ENCODE assay signal across 13 mouse cellular contexts in the genomic region with DNA sequence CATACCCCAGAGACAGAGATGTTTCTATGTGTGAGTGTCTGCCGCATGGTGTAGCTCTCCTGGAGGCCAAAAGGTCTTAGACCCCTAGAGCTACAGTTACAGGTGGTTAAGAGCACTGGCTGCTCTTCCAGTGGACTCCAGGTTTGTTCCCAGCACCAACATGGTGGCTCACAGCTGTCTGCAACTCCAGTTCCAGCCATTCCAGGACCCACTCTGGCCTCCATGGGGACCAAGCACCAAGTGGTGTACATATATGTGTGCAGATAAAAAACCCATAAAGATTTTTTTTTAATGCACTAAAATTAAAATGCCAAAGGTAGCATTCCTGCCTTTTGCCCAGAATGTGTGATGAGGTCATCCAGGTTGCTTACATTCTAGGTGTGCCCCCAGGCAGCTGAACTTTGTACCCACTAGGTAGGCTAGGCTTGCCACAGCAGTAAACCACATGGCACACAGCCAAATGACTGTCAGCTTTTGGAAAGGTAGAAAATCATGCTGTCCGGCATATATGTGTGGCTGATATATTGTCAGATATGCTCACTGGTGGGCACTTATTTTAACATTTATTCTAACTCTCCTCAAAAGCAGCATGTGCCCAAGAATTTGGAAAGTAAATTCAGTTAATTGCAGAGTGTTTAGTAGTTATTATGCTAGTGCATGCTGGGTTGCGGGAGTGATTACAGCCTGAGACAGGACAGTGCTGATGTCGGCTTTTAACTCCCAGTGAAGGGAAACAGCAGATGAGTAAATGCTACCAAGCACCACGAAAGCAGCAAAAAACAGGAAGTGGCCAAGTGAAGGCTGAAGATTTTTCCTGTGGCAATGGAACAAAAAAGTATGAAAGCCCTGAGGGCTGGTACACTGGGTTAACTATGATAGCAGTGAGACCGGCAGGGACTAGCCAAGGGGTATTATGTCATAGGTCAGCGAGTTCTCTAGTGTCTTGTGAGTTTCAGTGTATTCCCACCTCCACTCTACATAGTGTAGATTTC. TPM values are rescaled to one million over a fixed set of nuclear protein-coding genes. Genes with fewer than 3 reads are reported as not detected.
DNase-seq lines count a peak whose midpoint lies in the region; ATAC-seq and TF ChIP-seq lines count a peak whose summit lies in the region.
"Had no signal": no experiment of that assay in that cellular context is flagged by ENCODE, and none has a peak within 500 bp of the region (broad histone marks: within the 10 kb centered on the region; RNA-seq: fewer than 3 reads in every experiment).

No protein-coding gene starts in this region.

- intact Hi-C loops in heart, adult 2 months (cut with DNase I) = no loop called here

- no peaks in the 10 kb centered on the region for H3K9me3 ChIP-seq in stomach, embryonic 15.5 days
- no peaks in the 10 kb centered on the region for H3K9me3 ChIP-seq in limb, embryonic 10.5 days (replicated peaks)
- no peaks in the 10 kb centered on the region for H3K9me3 ChIP-seq in heart, embryonic 12.5 days (replicated peaks)
- H3K9me3 ChIP-seq: embryonic facial prominence, embryonic 12.5 days; hindbrain, embryonic 13.5 days; limb, embryonic 12.5 days; midbrain, embryonic 13.5 days had no signal

- DNase-seq in spleen, postnatal 36 days (ENCODE audit: low spot score in 2 of 2) = peak; percentile 24 to 36
- no peak for DNase-seq in spleen, postnatal 14 days (ENCODE audit: low spot score in 2 of 2)
- peak; percentile 78 for DNase-seq in induced T-regulatory cell, adult 2 months (ENCODE audit: low read depth)
- DNase-seq in large intestine, adult 2 months (ENCODE audit: low read depth, low spot score) = peak; percentile 99
- DNase-seq in heart, adult 2 months = no peak
- DNase-seq in limb, embryonic 10.5 days (ENCODE audit: low spot score) = no peak
- DNase-seq: thymus, postnatal 36 days had no signal

- H3K9ac ChIP-seq in stomach, embryonic 15.5 days = no peak overlapping the region
- H3K9ac ChIP-seq in heart, adult 2 months (ENCODE audit: low read depth, low read length) = no peak overlapping the region
- H3K9ac ChIP-seq in heart, embryonic 12.5 days = no peak overlapping the region
- H3K9ac ChIP-seq: embryonic facial prominence, embryonic 12.5 days; hindbrain, embryonic 13.5 days; limb, embryonic 12.5 days; midbrain, embryonic 13.5 days had no signal

- H3K79me2 ChIP-seq in heart, adult 2 months (replicated peaks; ENCODE audit: control insufficient read depth, insufficient read depth, low read length) = no peaks in the 10 kb centered on the region

- H3K4me1 ChIP-seq in stomach, embryonic 15.5 days = 0 out of 2 replicates have a peak, but pooled peaks cover 4% of the 10 kb centered on the region
- H3K4me1 ChIP-seq in heart, adult 2 months (ENCODE audit: control insufficient read depth, insufficient read depth, low read length) = no peaks in the 10 kb centered on the region
- H3K4me1 ChIP-seq in limb, embryonic 10.5 days = no peaks in the 10 kb centered on the region
- 0 out of 2 replicates have a peak, but pooled peaks cover 4% of the 10 kb centered on the region for H3K4me1 ChIP-seq in heart, embryonic 12.5 days (replicated peaks)
- H3K4me1 ChIP-seq: embryonic facial prominence, embryonic 12.5 days; hindbrain, embryonic 13.5 days; limb, embryonic 12.5 days; midbrain, embryonic 13.5 days had no signal

- no peak for TF ChIP-seq POLR2A in heart, adult 2 months (IDR thresholded peaks at IDR 0.05; ENCODE audit: insufficient read depth, low read depth, low read length)

- H3K4me2 ChIP-seq in stomach, embryonic 15.5 days = no peak overlapping the region
- H3K4me2 ChIP-seq in heart, embryonic 12.5 days = no peak overlapping the region
- H3K4me2 ChIP-seq: embryonic facial prominence, embryonic 12.5 days; hindbrain, embryonic 13.5 days; limb, embryonic 12.5 days; midbrain, embryonic 13.5 days had no signal

- no peak for TF ChIP-seq EP300 in heart, adult 2 months (IDR thresholded peaks at IDR 0.05; ENCODE audit: insufficient read depth, low read depth, low read length)

- no peaks in the 10 kb centered on the region for H3K27me3 ChIP-seq in stomach, embryonic 15.5 days (replicated peaks)
- no peaks in the 10 kb centered on the region for H3K27me3 ChIP-seq in heart, adult 2 months (ENCODE audit: control insufficient read depth, insufficient read depth, low read length)
- H3K27me3 ChIP-seq in limb, embryonic 10.5 days (ENCODE audit: low read depth, poor library complexity, severe bottlenecking) = no peaks in the 10 kb centered on the region
- no peaks in the 10 kb centered on the region for H3K27me3 ChIP-seq in heart, embryonic 12.5 days (replicated peaks)
- H3K27me3 ChIP-seq: embryonic facial prominence, embryonic 12.5 days; hindbrain, embryonic 13.5 days; limb, embryonic 12.5 days; midbrain, embryonic 13.5 days had no signal

- peak; percentile 82 for ATAC-seq in stomach, embryonic 15.5 days (ENCODE audit: insufficient read depth, low FRiP score, low read depth)
- ATAC-seq in heart, embryonic 12.5 days (ENCODE audit: insufficient number of reproducible peaks, low FRiP score) = no peak
- ATAC-seq: midbrain, embryonic 13.5 days had no signal

- no peak for TF ChIP-seq CTCF in heart, adult 2 months (IDR thresholded peaks at IDR 0.05)

- peak overlapping the region; percentile 35; the same call in 1 of the 2 replicates for H3K27ac ChIP-seq in stomach, embryonic 15.5 days
- no peak overlapping the region for H3K27ac ChIP-seq in heart, adult 2 months
- no peak overlapping the region for H3K27ac ChIP-seq in limb, embryonic 10.5 days
- no peak overlapping the region for H3K27ac ChIP-seq in heart, embryonic 12.5 days (ENCODE audit: poor library complexity, severe bottlenecking)
- H3K27ac ChIP-seq: embryonic facial prominence, embryonic 12.5 days; hindbrain, embryonic 13.5 days; limb, embryonic 12.5 days; midbrain, embryonic 13.5 days had no signal

- peaks cover 33% of the 10 kb centered on the region for H3K36me3 ChIP-seq in stomach, embryonic 15.5 days
- peaks cover 5% of the 10 kb centered on the region for H3K36me3 ChIP-seq in heart, adult 2 months (ENCODE audit: control insufficient read depth, insufficient read depth, low read length)
- H3K36me3 ChIP-seq in limb, embryonic 10.5 days = peaks cover 65% of the 10 kb centered on the region
- H3K36me3 ChIP-seq in heart, embryonic 12.5 days = peaks cover 63% of the 10 kb centered on the region

- 35% methylated on average over 7 of the region's 7 CpGs for WGBS in large intestine, adult 2 months
- WGBS in stomach, embryonic 15.5 days = 73% methylated on average over 7 of the region's 7 CpGs
- 67% methylated on average over 7 of the region's 7 CpGs for WGBS in heart, adult 2 months
- WGBS in limb, embryonic 10.5 days = 85% methylated on average over 7 of the region's 7 CpGs
- WGBS in heart, embryonic 12.5 days = 77% methylated on average over 7 of the region's 7 CpGs

- H3K4me3 ChIP-seq in stomach, embryonic 15.5 days (replicated peaks) = no peak overlapping the region
- H3K4me3 ChIP-seq in heart, adult 2 months = no peak overlapping the region
- no peak overlapping the region for H3K4me3 ChIP-seq in limb, embryonic 10.5 days
- no peak overlapping the region for H3K4me3 ChIP-seq in heart, embryonic 12.5 days
- H3K4me3 ChIP-seq: embryonic facial prominence, embryonic 12.5 days; hindbrain, embryonic 13.5 days; limb, embryonic 12.5 days; midbrain, embryonic 13.5 days had no signal

RNA-seq across cellular contexts. Expression of gene Sdcbp2, which starts 9.2 kb away (rescaled TPM):
- 157 and 170 TPM in 2 replicates for polyA plus RNA-seq in large intestine, adult 2 months (2012; rRNA removed)
- 19.2 and 19.3 TPM in 2 replicates for polyA plus RNA-seq in stomach, embryonic 15.5 days (2015; fragmentation: Nextera tagmentation; extraction: Ambion mirVana)
- 1 to 10 TPM; 1.9 to 2.4 TPM for total RNA-seq in heart, adult 2 months (2021)
- 2.2 TPM in 2 replicates for polyA plus RNA-seq in heart, adult 2 months (2012; rRNA removed)
- polyA plus RNA-seq in limb, embryonic 10.5 days (2016; fragmentation: Nextera tagmentation; extraction: Ambion mirVana) = 0.55 and 0.73 TPM in 2 replicates
- 1.0 and 1.6 TPM in 2 replicates for polyA plus RNA-seq in heart, embryonic 12.5 days (2016; fragmentation: Nextera tagmentation; extraction: Ambion mirVana)

RNA-seq across cellular contexts. Expression of gene Fkbp1a, which starts 20.9 kb away (rescaled TPM):
- polyA plus RNA-seq in large intestine, adult 2 months (2012; rRNA removed) = 82.7 and 98.9 TPM in 2 replicates
- 586 and 594 TPM in 2 replicates for polyA plus RNA-seq in stomach, embryonic 15.5 days (2015; fragmentation: Nextera tagmentation; extraction: Ambion mirVana)
- total RNA-seq in heart, adult 2 months (2021) = 100 to 1,000 TPM; 197 to 211 TPM
- 90.5 and 145 TPM in 2 replicates for polyA plus RNA-seq in heart, adult 2 months (2012; rRNA removed)
- polyA plus RNA-seq in limb, embryonic 10.5 days (2016; fragmentation: Nextera tagmentation; extraction: Ambion mirVana) = 543 and 621 TPM in 2 replicates
- 751 and 791 TPM in 2 replicates for polyA plus RNA-seq in heart, embryonic 12.5 days (2016; fragmentation: Nextera tagmentation; extraction: Ambion mirVana)

Comparison
In these comparisons a context has a peak if more than half of its experiments do, and no peak if none do; other contexts are left out.
1. DNase-seq: peak in spleen, postnatal 36 days (2 of 2), induced T-regulatory cell, adult 2 months (single experiment) and large intestine, adult 2 months (single experiment); none in spleen, postnatal 14 days (0 of 2), heart, adult 2 months (0 of 2) and limb, embryonic 10.5 days (single experiment).